Mouse (Mus musculus) stomach, postnatal 0 days (tissue): ENCODE measurements around the gene Ube2n.
A peak's percentile ranks its signal among the peaks of the same experiment; 100 is the strongest.

ENCODE experiments used
- CTCF ChIP-seq: IDR thresholded peaks from 2 replicates; pipeline ENCODE4 v1.5.1; 2016; ENCODE audit warnings: antibody characterized with exemption, low read depth, mild to moderate bottlenecking, moderate library complexity
- EP300 ChIP-seq: optimal IDR thresholded peaks from 2 replicates; pipeline ENCODE3; 2016; ENCODE audit warnings: antibody characterized with exemption

DNA sequence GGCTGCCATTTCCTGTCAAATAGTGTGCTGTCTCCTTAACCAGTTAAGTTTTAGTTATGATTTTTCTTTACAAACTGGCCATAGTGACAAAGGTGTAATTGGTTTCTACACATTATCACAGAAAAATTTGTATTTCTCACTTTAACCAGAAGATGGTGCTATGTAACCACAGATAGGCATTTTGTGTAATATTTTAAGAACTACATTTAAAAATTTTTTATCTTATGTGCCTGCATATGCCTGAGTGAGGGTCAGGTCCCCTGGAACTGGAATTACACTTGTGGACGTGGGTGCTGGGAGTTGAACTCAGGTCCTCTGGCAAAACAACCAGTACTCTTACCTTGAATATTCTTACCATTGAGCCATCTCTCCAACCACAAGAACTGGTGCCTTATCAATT lies 35.6 kb downstream of the Ube2n start:
- no peak for TF ChIP-seq EP300
- TF ChIP-seq CTCF: peak; percentile 77
